Mouse (Mus musculus): ENCODE results near the gene A4galt. TPM values are rescaled to one million over a fixed set of nuclear protein-coding genes. Genes with fewer than 3 reads are reported as not detected.

The A4galt gene
- polyA plus RNA-seq (2012; rRNA removed): 3.1 and 4.0 TPM in 2 replicates

GRCm38 (mm10) chr15:83251176-83252004, at the start of gene A4galt:
Gene A4galt, minus strand, starts transcription at chr15:83251774.

Other genes with a start within 250 kb of the A4galt start
- 1.2 and 1.4 TPM in 2 replicates for gene Nfam1, start 218.5 kb downstream of the A4galt start, polyA plus RNA-seq (2012; rRNA removed)
- gene Serhl, start 162.3 kb downstream of the A4galt start, polyA plus RNA-seq (2012; rRNA removed): 8.0 and 10.3 TPM in 2 replicates
- gene Rrp7a, start 129.0 kb downstream of the A4galt start, polyA plus RNA-seq (2012; rRNA removed): 93.1 and 105 TPM in 2 replicates
- gene Poldip3, start 102.4 kb downstream of the A4galt start, polyA plus RNA-seq (2012; rRNA removed): 78.5 and 82.2 TPM in 2 replicates
- gene Cyb5r3, start 79.2 kb downstream of the A4galt start, polyA plus RNA-seq (2012; rRNA removed): 46.0 and 53.9 TPM in 2 replicates
- 32.2 and 34.9 TPM in 2 replicates for gene Arfgap3, start 98.5 kb upstream of the A4galt start, polyA plus RNA-seq (2012; rRNA removed)
- 24.3 and 25.1 TPM in 2 replicates for gene Pacsin2, start 212.8 kb upstream of the A4galt start, polyA plus RNA-seq (2012; rRNA removed)